Mouse (Mus musculus): ENCODE measurements at regions not wholly inside any gene's neighbourhood (a gene's known extent, or its start where the extent isn't known, plus 50 kb on each side); places are given as distances from the start of the nearest gene placed in this dataset.

DNA sequence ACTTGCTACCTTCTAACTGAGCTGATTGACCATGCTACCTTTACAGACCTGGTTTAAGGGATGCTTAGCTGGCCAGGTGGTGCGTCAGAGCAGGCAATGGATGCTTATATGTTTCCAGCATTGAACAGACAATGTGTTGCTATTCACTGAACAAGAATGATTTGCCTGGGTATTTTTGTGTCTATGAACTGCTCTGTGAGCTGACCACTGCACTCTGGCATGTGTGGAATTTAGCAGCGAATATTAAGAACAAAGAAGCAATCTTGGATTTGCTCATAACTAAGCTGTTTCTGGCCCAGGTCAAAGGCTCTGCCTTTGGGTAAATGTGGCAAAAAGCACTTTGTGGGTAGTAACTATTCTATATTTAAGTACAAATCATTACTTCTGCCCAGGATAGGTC is 58.3 kb upstream of the Ccdc39 start:
- DNase-seq = no peak

DNA sequence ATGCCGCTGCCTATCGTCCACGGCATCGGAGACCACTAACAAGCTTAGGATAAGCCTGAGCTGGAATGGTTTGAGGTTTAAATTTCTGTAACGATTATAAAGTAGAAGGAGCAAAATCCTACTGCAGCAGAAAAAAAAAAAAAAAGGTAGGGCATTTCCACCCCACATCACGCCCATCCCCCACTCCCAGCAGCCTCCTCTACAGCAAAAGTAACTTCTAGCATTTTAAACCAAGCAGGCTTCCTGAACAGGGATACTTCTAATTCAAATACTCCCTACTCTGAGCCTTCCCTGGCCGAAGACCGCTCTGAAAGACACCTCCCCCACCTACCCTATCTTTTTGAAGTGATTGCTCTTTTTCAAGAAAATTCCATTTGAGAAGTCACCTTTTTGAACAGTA is 59.2 kb upstream of the Ccdc39 start:
- DNase-seq = no peak

DNA sequence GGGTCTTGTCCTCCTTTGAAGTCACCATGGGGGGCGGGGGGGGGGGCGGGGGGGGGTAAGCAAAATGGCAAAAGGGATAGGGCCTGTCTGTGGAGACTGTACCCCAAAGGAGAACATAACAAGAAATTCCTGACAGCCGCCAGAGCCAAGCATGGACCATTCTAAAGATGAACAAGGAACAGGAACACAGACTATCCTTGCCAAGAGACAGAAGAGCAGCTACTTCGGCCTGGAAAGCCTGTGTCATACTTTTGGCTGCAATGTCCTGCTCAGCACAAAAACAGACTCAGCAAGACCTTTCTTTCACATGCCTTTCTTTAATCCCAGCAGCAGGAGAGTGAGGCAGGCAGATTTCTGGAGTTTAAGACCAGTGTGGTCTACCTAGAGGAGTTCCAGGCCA is 59.7 kb upstream of the Ccdc39 start:
- DNase-seq = no peak

DNA sequence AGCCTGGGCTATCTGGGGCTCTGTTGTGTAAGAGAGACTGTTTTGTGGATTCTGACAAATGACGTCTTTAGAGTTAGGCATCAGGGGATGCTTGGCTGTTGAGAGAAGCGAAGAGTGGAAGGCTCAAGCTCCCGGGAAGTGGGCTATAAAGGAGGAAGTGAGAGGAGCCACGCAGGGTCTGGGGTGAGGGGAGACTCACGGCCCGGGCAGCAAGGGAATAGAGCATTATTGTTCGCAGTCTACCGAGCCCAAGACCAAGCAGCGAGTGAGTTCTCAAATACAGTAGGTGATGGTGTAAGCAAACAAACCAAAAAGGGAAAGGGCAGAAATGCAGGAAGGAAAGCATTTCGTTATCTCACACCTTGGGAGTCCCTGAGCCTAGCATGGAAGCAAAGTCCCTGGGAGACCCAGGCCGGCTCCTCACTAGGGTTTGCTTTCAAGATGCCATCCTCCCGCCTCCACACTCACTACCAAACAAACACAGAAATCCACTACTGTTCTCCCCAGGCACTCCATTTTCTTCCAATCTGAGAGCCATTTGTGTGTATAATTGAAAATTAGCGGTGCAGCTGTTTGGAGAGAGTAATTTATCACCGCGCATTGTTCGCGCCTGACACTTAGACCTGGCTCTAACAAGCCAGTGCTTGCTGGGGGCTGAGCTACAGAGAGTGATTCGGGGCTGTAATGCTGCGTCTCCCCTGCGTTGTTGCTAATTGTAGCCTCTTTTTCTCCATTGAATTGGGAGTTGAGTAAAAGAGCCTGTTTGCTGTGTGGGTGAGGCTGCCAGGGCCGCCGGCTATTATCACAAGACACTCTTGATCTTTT is 61.0 kb upstream of the Ccdc39 start:
- DNase-seq = no peak

DNA sequence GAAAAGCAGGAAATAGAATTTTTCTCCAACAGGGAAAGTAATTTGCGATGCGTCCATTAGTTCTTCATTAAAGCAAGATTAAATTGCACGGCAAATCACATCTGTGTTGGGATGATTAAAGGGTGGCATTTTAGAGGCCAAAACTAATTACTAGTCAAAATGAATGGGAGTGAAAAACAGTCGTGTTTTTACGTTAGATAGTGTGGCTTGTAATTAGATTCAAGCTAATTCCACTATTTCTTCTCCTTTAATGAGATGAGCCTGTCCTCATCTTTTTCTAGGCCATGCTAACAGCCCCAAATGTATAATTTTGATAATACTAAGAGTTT is 61.5 kb upstream of the Ccdc39 start:
- no peak for DNase-seq

DNA sequence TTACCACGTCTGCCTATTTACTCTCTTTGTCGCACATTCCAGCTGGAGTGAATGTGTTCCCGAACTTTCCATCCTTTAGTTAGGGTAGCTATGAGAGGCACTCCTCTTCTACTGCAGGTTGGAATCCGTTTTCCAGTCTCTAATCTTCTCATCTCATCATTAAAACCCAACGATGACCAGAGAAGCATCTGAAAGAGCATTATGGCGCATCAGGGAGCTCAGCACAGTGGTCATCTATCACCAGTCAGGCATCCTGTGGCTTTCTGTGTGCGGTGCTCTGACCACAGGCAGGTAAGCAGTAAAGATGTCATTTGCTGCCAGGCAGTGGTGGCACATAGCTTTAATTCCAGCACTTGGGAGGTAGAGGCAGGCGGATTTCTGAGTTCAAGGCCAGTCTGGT is 63.0 kb upstream of the Ccdc39 start:
- no peak for DNase-seq

DNA sequence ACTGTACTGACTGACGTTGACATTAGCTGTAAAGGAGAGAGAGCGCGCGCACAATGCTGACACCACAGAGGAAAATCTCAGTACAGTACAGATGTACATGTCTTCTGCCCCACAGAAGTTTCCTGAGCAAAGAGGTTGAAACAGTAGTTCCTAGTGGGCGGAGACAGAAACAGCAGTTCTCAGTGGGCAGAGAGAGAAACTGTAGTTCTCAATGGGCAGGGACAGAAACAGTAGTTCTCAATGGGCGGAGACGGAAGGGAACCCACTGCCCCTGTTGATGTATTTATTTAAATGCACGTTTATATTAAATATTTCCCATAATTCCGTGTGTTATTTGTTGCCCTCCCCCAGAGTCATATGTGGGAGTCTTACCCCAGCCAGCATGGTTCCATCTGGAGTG is 67.4 kb upstream of the Ccdc39 start:
- no peak for DNase-seq

DNA sequence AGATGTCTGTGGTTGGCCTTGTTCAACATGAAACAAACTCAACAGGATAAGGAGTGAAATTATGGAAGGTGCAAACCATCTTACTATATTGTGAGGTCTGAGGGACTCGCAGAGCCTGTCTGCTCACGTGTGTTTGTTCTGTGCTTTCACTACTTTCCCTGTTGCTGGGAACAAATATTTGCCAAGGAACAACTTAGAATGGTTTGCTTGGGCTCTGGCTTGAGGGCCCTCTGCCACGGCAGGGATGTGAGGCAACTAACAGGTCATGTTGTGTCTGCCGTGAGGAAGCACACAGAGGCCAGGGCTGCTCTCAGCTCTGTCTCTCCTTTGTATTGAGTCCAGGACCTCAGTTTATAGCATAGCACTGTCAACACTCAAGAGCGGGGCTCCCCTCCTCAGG is 69.4 kb upstream of the Ccdc39 start:
- no peak for DNase-seq

DNA sequence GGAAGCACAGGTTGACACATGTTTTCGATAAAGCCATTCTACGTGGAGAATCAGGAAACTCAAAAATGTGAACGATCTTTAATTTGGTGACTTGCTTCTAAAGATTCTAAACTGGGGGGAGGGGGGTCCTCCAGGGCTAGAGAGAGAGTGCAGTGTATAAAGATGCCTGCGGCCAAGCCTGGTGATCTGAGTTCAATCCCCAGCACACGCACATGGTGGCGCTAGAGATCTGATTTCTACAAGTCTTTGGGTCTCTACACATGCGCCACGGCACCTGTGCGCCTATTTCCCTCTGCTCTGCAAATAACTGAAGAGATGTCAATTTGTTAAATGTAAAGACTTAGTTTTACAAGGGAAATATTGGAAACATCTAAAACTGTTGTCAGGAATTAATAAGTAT is 70.3 kb upstream of the Ccdc39 start:
- DNase-seq = no peak

DNA sequence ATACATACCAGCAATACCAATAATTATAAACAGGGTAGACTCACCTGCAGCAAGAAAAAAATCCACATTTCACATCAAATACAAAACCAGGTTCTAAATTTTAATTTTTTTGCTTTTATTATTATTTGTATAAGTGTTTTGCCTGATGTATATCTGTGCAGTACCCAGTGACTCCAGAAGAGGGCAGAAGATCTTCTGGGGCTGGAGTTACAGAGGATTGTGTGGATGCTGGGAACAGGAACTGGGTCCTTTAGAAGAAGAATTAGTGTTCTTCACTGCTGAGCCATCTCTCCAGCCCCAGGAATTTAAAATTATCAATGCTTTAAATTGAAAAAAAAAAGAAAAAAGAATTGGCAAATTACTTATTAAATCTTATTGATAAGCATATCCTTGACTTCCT is 71.7 kb upstream of the Ccdc39 start:
- no peak for DNase-seq

DNA sequence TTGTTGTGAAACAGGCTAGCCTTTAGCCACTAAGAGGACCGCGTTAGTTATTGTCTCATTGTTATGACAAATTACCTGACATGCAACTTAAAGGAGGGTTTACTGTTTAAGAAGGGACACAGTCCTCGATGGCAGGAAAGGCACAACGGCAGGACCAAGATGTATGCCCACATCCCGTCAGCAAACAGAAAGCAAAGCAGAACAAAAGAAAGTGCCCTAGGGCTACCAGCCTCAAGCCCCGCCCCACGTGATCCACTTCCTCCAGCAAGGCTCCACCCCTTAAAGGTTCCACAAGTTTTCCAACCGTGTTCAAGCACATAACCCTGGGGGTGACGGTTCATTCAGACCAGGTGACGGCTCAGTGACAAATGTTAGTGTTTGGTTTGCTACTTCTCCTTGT is 72.2 kb upstream of the Ccdc39 start:
- DNase-seq = no peak

DNA sequence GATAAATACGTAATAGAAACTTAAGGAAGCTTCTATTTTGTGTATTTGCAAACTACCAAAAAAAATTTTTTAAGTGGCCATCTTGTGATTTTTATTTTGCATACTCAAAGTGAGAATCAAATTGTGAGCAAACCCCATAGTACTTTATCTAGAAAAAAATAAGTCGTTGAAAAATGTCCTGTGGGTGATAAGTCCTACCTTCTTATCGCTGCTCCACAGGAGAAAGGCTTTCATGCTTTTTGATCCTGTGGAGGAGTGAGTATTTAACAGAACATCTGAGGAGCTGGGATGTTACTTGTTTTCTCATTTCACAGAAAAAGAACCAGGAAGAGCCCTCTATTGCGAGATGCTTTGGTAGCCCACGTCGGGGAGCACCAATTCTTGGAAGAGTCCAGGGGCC is 72.7 kb upstream of the Ccdc39 start:
- DNase-seq = no peak

DNA sequence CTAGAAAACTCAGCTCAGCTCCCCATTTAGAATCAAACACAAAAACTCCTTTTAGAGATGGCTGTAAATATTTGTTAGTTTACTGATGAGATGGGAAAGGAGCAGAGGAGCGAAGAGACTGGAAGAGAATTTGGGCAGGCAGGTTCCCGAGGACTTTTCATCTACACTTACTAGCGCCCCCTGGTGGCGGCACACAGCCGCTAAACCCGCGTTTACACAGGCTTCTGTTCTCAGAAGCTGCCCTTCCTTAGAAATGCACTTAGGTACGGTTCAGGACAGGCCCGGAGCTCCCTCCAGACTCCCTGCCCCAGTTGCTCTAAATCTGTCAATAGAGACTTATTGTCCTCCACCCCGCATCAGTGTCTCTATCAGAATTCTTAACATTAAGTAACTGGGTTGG is 74.7 kb upstream of the Ccdc39 start:
- DNase-seq = peak; percentile 67 to 80

DNA sequence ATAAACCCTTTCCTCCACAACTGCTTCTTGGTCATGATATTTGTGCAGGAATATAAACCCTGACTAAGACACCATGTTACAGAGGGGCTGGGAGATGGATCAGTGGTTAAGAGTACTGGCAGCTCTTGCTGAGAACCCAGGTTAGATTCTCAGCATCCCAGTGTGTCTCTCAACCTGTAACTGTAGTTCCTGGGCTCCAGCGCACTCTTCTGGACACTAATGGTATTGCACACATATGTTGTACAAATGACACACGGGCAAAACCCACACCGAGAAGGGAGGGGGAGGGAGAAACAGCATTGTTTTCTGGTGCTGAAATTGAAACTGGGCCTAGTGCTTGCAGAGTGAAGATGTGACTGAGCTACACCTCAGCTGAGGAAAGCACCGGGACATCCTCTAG is 81.0 kb upstream of the Ccdc39 start:
- no peak for DNase-seq

DNA sequence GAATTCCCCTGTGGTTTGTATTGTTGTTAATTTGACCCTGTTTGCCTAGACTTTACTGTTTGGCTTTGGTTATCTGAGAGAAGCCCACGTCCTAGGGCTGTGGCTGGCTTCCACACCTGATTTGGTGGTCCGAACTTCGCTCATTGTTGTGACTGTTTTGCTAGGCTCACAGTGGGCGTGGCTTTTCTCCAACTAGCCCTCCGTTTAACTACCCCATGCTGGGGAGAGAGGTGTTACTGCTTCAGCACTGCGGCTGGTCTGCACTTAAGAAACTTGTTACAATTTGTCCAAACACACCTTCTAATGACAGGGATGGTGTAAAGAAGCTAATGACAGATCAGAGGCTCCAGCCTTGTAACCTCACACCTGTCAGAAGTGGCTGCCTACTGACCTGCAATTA is 64.7 kb upstream of the Fxr1 start:
- DNase-seq = no peak

DNA sequence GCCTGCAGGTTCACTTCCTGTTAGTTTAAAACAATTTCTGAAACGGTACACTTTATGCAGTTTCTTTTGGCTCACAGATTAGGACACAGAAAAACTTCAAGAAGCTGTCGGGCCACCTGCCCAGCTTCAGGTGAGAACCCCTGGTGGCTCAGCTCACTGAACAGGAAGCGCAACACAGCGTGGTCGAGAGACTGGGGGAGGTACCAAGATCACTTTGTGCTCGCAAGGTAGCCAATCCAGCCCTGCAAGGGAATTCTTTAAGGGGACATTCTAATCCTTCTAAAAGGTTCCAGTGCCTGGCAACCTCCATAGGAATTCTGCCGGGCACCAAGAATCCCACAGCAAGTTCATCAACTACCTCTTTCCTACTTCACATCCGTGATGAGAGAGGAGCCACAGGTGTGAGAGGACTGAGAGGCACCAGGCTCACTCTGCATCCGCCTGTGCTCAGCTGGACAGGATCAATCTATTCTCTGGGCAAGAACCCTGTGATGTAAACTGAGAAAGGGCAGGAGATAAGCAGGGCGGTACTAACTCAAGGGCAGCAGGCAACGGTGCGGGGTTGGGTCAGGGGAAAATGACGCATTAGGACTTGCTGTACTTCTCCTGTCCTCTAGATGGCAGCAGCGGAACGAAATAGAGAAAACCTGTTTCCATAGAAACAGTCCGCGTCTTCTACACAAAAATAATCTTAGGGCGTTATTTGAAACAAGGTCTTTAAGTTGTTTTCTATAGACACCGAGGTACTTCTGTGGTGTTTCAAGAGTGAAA is 63.7 kb upstream of the Fxr1 start:
- DNase-seq = peak; percentile 57 to 71

DNA sequence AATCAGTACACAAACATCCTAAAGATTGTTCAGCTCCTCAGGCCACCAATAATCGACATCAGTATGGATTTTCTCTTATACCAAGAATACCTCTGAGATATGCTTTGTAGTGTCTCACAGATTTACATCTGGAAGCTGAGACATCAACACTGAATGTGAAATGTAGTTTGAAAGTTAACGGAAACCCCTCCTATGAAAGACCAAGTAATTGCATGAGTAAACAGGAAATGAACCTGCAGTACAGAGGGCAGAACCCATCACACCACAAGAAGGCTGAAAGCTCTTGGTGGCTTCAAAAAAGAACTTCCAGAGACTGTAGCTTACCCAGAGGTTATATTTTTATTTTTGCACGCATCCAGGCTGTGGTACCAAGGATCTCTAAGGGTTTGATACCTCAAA is 63.1 kb upstream of the Fxr1 start:
- DNase-seq = no peak

DNA sequence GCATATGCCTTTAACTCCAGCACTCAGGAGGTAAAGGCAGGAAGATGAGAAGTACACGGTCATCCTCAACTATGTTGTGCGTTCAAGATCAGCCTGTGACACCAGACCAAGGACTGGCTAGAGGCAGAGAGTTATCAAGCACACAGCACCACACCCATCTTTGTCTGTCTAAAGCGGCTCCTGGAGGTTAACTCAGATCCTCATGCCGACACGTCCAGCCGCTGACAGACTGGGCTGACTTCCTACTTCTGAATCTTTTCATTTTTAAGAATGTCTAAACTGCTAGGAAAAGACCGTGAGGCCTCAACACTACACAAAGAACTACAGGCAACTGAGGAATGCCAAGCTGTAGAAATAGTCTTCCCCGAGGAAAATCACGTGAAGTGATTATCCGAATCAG is 62.1 kb upstream of the Fxr1 start:
- DNase-seq = no peak

DNA sequence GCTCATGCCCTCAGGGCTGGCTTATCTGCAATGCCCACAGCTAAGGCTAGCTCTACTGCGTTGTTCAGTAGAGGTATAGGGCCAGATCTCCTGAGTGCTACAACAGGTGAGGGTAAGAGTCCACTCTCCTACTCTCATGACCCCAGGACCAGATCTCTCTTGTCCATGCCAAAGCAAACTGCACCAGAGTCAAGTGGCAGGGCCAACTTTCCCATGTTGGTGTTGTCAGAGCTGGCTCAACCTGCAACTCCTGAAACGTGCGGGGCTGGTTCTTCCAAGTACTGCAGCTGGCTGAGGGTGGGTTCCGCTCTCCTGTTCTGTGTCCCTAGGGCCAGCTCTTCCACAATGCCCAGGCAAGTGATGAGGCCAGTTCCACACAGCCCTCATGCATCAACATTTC is 61.5 kb upstream of the Fxr1 start:
- no peak for DNase-seq

DNA sequence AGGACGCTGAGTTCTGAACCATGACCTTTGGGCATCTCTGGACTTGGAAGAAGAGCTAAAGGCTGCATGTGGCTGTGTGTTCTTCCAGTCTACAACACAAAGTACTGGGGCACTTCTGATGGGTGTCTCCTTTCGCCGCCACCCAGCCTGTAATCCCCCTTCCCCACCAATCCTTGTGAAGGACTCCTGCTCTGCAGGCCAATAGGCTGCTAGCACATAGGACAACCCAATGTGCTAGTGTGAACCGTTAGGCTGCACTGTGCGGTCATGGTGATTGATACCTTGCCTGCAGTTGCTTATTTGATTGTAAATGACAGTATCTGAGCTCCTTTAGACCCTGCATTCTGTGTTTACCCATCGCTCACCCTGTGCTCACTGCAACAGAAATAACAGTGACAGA is 59.5 kb upstream of the Fxr1 start:
- DNase-seq = no peak

DNA sequence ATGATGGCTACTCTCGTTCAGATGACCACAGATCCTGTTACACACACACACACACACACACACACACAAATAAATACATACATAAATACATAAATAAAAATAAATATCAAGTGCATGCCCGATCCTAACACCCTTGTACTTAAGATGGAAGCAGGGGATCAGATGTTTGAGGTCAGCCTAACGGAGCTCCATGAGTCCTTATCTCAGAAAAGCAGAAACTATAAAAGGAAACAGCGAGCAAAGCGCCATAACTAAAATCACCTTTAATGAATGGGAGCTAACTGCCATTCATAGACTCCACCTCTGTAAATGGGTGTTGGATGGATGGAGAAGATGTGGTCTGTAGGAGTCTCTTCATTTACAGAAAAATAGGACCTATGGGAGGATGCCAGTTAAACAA is 56.8 kb upstream of the Fxr1 start:
- DNase-seq = no peak

DNA sequence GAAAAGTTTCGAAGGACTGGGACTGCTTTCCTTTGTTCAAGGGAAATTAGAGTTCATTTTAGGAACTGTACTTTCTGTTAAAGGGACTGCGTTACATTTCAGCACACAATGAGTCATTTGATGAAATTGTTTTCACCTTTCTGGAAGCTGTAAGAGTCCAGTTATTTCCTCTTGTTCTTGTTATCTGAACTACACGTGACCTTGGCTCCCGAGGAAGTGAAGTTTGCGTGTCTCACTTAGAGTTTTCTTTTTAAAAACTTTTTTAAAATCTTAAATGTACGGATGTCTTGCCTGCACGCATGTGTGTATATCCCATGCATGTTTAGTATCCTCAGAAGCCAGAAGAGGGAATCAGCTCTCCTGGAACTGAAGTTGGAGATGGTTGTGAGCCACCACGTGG is 52.6 kb upstream of the Fxr1 start:
- DNase-seq = no peak

Data from cerebellum, adult 18-20 months (tissue).